13 mouse cellular contexts compared by ENCODE assay signal in genomic region chr5:90689426-90690128, GRCm38 (mm10). TPM values are rescaled to one million over a fixed set of nuclear protein-coding genes. Genes with fewer than 3 reads are reported as not detected.
DNase-seq lines count a peak whose midpoint lies in the region; ATAC-seq and TF ChIP-seq lines count a peak whose summit lies in the region.
"Had no signal": no experiment of that assay in that cellular context is flagged by ENCODE, and none has a peak within 500 bp of the region (broad histone marks: within the 10 kb centered on the region; RNA-seq: fewer than 3 reads in every experiment).

No protein-coding gene starts in this region.

- no peak for TF ChIP-seq CTCF in bone marrow, adult 2 months (IDR thresholded peaks at IDR 0.05; ENCODE audit: control insufficient read depth, insufficient read depth, low read length)

- H3K27ac ChIP-seq in bone marrow, adult 2 months (ENCODE audit: control insufficient read depth, insufficient read depth, low read depth, low read length, poor library complexity) = peak overlapping the region; percentile 59; the same call in 1 of the 2 replicates
- no peak overlapping the region for H3K27ac ChIP-seq in liver, embryonic 13.5 days
- no peak overlapping the region for H3K27ac ChIP-seq in midbrain, embryonic 16.5 days (ENCODE audit: low read length)
- H3K27ac ChIP-seq: forebrain, embryonic 13.5 days; hindbrain, embryonic 12.5 days; layer of hippocampus, adult 2 months; midbrain, embryonic 12.5 days had no signal

- H3K4me1 ChIP-seq in bone marrow, adult 2 months (ENCODE audit: control insufficient read depth, insufficient read depth, low read length) = peaks cover 2% of the 10 kb centered on the region; the same call in 1 of the 2 replicates
- no peaks in the 10 kb centered on the region for H3K4me1 ChIP-seq in liver, embryonic 13.5 days (replicated peaks)
- peaks cover 81% of the 10 kb centered on the region for H3K4me1 ChIP-seq in megakaryocyte, embryonic 14.5 days
- H3K4me1 ChIP-seq in midbrain, embryonic 16.5 days (ENCODE audit: control insufficient read depth, insufficient read depth, low read length) = no peaks in the 10 kb centered on the region
- H3K4me1 ChIP-seq: forebrain, embryonic 13.5 days; hindbrain, embryonic 12.5 days; midbrain, embryonic 12.5 days had no signal

- no peaks in the 10 kb centered on the region for H3K27me3 ChIP-seq in liver, embryonic 13.5 days
- H3K27me3 ChIP-seq in megakaryocyte, embryonic 14.5 days (replicated peaks) = no peaks in the 10 kb centered on the region
- H3K27me3 ChIP-seq in midbrain, embryonic 16.5 days (ENCODE audit: control insufficient read depth, insufficient read depth, low read depth, low read length) = no peaks in the 10 kb centered on the region
- H3K27me3 ChIP-seq: forebrain, embryonic 13.5 days; hindbrain, embryonic 12.5 days; midbrain, embryonic 12.5 days had no signal

- TF ChIP-seq POLR2A in bone marrow, adult 2 months (IDR thresholded peaks at IDR 0.05; ENCODE audit: borderline replicate concordance, control insufficient read depth, low read depth, low read length) = no peak

- WGBS in bone marrow, adult 2 months = 16% methylated on average over 8 of the region's 8 CpGs
- 44% methylated on average over 8 of the region's 8 CpGs for WGBS in liver, embryonic 13.5 days (ENCODE audit: insufficient replicate concordance)
- WGBS in midbrain, embryonic 16.5 days = 90% methylated on average over 8 of the region's 8 CpGs

- H3K4me2 ChIP-seq in liver, embryonic 13.5 days = no peak overlapping the region
- no peak overlapping the region for H3K4me2 ChIP-seq in midbrain, embryonic 16.5 days (ENCODE audit: low read length)
- H3K4me2 ChIP-seq: forebrain, embryonic 13.5 days; hindbrain, embryonic 12.5 days; midbrain, embryonic 12.5 days had no signal

- peak; percentile 85 for DNase-seq in NIH3T3 (ENCODE audit: low read depth)
- DNase-seq in liver, embryonic 13.5 days = peak; percentile 1
- no peak for DNase-seq in kidney, postnatal 10 days
- DNase-seq in kidney, adult 11 months = no peak
- DNase-seq: cerebellum, postnatal 14 days; thymus, postnatal 36 days had no signal

- peak; percentile 74 for ATAC-seq in liver, embryonic 13.5 days (ENCODE audit: low read depth)
- no peak for ATAC-seq in midbrain, embryonic 16.5 days
- ATAC-seq: forebrain, embryonic 13.5 days had no signal

- no peak overlapping the region for H3K9ac ChIP-seq in liver, embryonic 13.5 days
- H3K9ac ChIP-seq in midbrain, embryonic 16.5 days (ENCODE audit: low read depth, low read length) = no peak overlapping the region
- H3K9ac ChIP-seq: forebrain, embryonic 13.5 days; hindbrain, embryonic 12.5 days; midbrain, embryonic 12.5 days had no signal

- H3K4me3 ChIP-seq in bone marrow, adult 2 months (replicated peaks; ENCODE audit: control insufficient read depth, low read depth, low read length) = no peak overlapping the region
- no peak overlapping the region for H3K4me3 ChIP-seq in liver, embryonic 13.5 days (replicated peaks)
- H3K4me3 ChIP-seq in megakaryocyte, embryonic 14.5 days (replicated peaks) = peak overlapping the region; percentile 81
- no peak overlapping the region for H3K4me3 ChIP-seq in midbrain, embryonic 16.5 days (ENCODE audit: low read depth, low read length)
- H3K4me3 ChIP-seq: forebrain, embryonic 13.5 days; hindbrain, embryonic 12.5 days; layer of hippocampus, adult 2 months; midbrain, embryonic 12.5 days had no signal

- H3K9me3 ChIP-seq in liver, embryonic 13.5 days (replicated peaks) = no peaks in the 10 kb centered on the region
- H3K9me3 ChIP-seq in megakaryocyte, embryonic 14.5 days = 0 out of 2 replicates have a peak, but pooled peaks cover 3% of the 10 kb centered on the region
- no peaks in the 10 kb centered on the region for H3K9me3 ChIP-seq in midbrain, embryonic 16.5 days (replicated peaks; ENCODE audit: control insufficient read depth, low read length, poor library complexity, severe bottlenecking)
- H3K9me3 ChIP-seq: forebrain, embryonic 13.5 days; hindbrain, embryonic 12.5 days; midbrain, embryonic 12.5 days had no signal

- H3K36me3 ChIP-seq in liver, embryonic 13.5 days = no peaks in the 10 kb centered on the region
- H3K36me3 ChIP-seq in megakaryocyte, embryonic 14.5 days (replicated peaks; ENCODE audit: low read length) = peaks cover 11% of the 10 kb centered on the region
- no peaks in the 10 kb centered on the region for H3K36me3 ChIP-seq in midbrain, embryonic 16.5 days (ENCODE audit: control insufficient read depth, insufficient read depth, low read length)
- H3K36me3 ChIP-seq: hindbrain, embryonic 12.5 days; midbrain, embryonic 12.5 days had no signal

RNA-seq across cellular contexts. Expression of gene Rassf6, which starts 49.1 kb away (rescaled TPM):
- not detected in 2 replicates for polyA plus RNA-seq in bone marrow, adult 2 months (2011; ENCODE audit: insufficient read depth, insufficient read length, low replicate concordance, missing spikeins)
- polyA plus RNA-seq in liver, embryonic 13.5 days (2015; fragmentation: Nextera tagmentation; extraction: Ambion mirVana) = 3.8 and 4.9 TPM in 2 replicates
- not detected in 2 replicates for polyA plus RNA-seq in megakaryocyte, embryonic 14.5 days (2012; ENCODE audit: insufficient read depth, low replicate concordance)
- 2.2 and 2.5 TPM in 2 replicates for polyA plus RNA-seq in midbrain, embryonic 16.5 days (2015; fragmentation: Nextera tagmentation; extraction: Ambion mirVana)
- polyA plus RNA-seq: forebrain, embryonic 13.5 days had no signal

Comparison
In these comparisons a context has a peak if more than half of its experiments do, and no peak if none do; other contexts are left out.
1. DNase-seq: peak in NIH3T3 (single experiment) and liver, embryonic 13.5 days (single experiment); none in kidney, postnatal 10 days (single experiment) and kidney, adult 11 months (single experiment).